Mouse (Mus musculus): ENCODE data around the gene Harbi1. TPM values are rescaled to one million over a fixed set of nuclear protein-coding genes. Genes with fewer than 3 reads are reported as not detected.

Harbi1 gene
- polyA plus RNA-seq, 1 experiment from 2014 or later: 22.5 TPM

DNA sequence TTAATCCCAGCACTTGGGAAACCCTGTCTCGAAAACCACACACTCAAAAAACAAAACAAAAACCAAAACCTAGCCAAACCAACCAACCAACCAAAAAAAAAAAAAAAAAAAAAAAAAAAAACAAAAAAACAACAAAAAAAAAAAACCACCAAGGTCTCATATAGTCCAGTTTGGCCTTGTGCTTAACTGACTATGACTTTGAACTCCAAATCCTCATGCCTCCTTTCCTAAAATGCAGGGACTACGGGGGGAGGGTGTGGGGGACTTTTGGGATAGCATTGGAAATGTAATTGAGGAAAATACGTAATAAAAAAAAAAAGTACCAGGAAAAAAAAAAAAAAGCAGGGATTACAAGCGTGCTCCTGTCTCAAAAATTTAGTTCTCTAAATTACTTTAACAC is 18.9 kb downstream of the Harbi1 start:
- Histone ChIP-seq H3K4me2 (ENCODE audit: low read length) (peak overlapping the region; percentile 48), H3K9me3 (ENCODE audit: control insufficient read depth, low read length) (no peaks in the 10 kb centered on the region), H3K4me1 (replicated peaks; ENCODE audit: control insufficient read depth, insufficient read depth, low read length) (0 out of 2 replicates have a peak, but pooled peaks cover 2% of the 10 kb centered on the region), H3K36me3 (ENCODE audit: control insufficient read depth, insufficient read depth) (no peaks in the 10 kb centered on the region), H3K4me3 (replicated peaks; ENCODE audit: low read length) (peak overlapping the region; percentile 100), H3K9ac (replicated peaks; ENCODE audit: low read depth, low read length) (peak overlapping the region; percentile 4; the same call in 1 of the 2 replicates), H3K27ac (ENCODE audit: low read length) (no peak overlapping the region; the same call in 1 of the 2 replicates), H3K27me3 (replicated peaks; ENCODE audit: control insufficient read depth, insufficient read depth, low read length) (no peaks in the 10 kb centered on the region)
- peak; percentile 21; the same call in 1 of the 2 replicates for ATAC-seq
- 20% methylated on average over 4 of the region's 4 CpGs for WGBS

GRCm38 (mm10) chr2:91729971-91730821 is 19.5 kb downstream of the Harbi1 start, which contains the start of gene Ambra1:
Ambra1 (plus strand) TSS chr2:91730134.
- Histone ChIP-seq H3K4me2 (ENCODE audit: low read length) (peak within 1 kb of the TSS; percentile 86), H3K36me3 (ENCODE audit: control insufficient read depth, insufficient read depth) (no peaks in the 10 kb centered on the region), H3K27me3 (replicated peaks; ENCODE audit: control insufficient read depth, insufficient read depth, low read length) (no peaks in the 10 kb centered on the region), H3K4me3 (replicated peaks; ENCODE audit: low read length) (peak within 1 kb of the TSS; percentile 100), H3K9ac (replicated peaks; ENCODE audit: low read depth, low read length) (peak within 1 kb of the TSS; percentile 99), H3K4me1 (replicated peaks; ENCODE audit: control insufficient read depth, insufficient read depth, low read length) (0 out of 2 replicates have a peak, but pooled peaks cover 2% of the 10 kb centered on the region), H3K27ac (ENCODE audit: low read length) (peak within 1 kb of the TSS; percentile 80), H3K9me3 (ENCODE audit: control insufficient read depth, low read length) (no peaks in the 10 kb centered on the region)
- peak; percentile 90 for ATAC-seq
- WGBS: under 1% methylated on average over 68 of the region's 68 CpGs

GRCm38 (mm10) chr2:91735221-91735620 is 24.6 kb downstream of the Harbi1 start:
- Histone ChIP-seq H3K27me3 (replicated peaks; ENCODE audit: control insufficient read depth, insufficient read depth, low read length) (no peaks in the 10 kb centered on the region), H3K27ac (ENCODE audit: low read length) (no peak overlapping the region), H3K36me3 (ENCODE audit: control insufficient read depth, insufficient read depth) (no peaks in the 10 kb centered on the region), H3K9ac (replicated peaks; ENCODE audit: low read depth, low read length) (no peak overlapping the region), H3K4me3 (replicated peaks; ENCODE audit: low read length) (no peak overlapping the region), H3K9me3 (ENCODE audit: control insufficient read depth, low read length) (no peaks in the 10 kb centered on the region), H3K4me2 (ENCODE audit: low read length) (no peak overlapping the region), H3K4me1 (replicated peaks; ENCODE audit: control insufficient read depth, insufficient read depth, low read length) (0 out of 2 replicates have a peak, but pooled peaks cover 2% of the 10 kb centered on the region)
- ATAC-seq: no peak
- WGBS: 97% methylated on average over 5 of the region's 5 CpGs

DNA sequence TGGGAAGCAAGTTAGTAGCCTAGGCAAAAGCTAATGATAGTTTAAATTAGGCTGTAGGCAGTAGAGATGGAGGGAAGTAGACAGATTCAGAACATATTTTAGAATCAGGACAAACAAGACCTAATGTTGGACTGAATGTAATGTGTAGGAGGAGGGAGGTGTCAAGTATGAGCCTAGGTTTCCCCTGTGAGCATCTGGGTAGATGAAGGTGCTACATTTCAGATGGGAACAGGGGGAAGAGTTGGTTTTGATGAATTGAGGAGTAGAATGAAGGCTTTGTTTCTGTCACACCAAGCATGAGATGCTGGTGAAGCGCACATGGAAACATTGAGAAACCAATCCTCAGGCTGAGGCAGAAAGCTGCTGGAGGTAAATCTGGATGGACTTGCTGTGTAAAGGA is 28.9 kb downstream of the Harbi1 start:
- Histone ChIP-seq H3K9ac (replicated peaks; ENCODE audit: low read depth, low read length) (no peak overlapping the region), H3K4me2 (ENCODE audit: low read length) (no peak overlapping the region), H3K36me3 (ENCODE audit: control insufficient read depth, insufficient read depth) (no peaks in the 10 kb centered on the region), H3K9me3 (ENCODE audit: control insufficient read depth, low read length) (no peaks in the 10 kb centered on the region), H3K4me1 (replicated peaks; ENCODE audit: control insufficient read depth, insufficient read depth, low read length) (no peaks in the 10 kb centered on the region), H3K4me3 (replicated peaks; ENCODE audit: low read length) (no peak overlapping the region), H3K27me3 (replicated peaks; ENCODE audit: control insufficient read depth, insufficient read depth, low read length) (no peaks in the 10 kb centered on the region), H3K27ac (ENCODE audit: low read length) (no peak overlapping the region)
- no peak for ATAC-seq
- 100% methylated on average over 1 of the region's 1 CpGs for WGBS

DNA sequence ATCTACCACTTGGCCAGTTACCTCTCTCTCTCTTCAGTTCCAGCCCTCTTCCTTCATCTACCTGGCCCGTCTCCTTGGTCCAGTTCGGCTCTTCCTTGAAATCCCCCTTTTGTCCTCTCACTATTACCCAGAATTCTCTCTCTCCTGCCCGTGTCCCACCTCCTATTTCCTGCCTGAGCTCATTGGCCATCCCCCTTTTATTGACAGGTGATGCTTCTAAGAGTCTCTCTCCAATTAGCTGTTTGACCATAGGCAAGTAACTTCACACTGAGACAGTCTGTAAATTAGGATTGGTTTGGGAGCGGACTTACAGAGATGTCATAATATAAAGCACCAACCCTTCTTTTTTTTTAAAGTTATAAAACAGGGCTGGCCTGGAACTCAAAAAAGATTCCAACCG is 34.0 kb downstream of the Harbi1 start:
- Histone ChIP-seq H3K27ac (ENCODE audit: low read length) (no peak overlapping the region), H3K36me3 (ENCODE audit: control insufficient read depth, insufficient read depth) (no peaks in the 10 kb centered on the region), H3K4me2 (ENCODE audit: low read length) (no peak overlapping the region), H3K4me3 (replicated peaks; ENCODE audit: low read length) (no peak overlapping the region), H3K4me1 (replicated peaks; ENCODE audit: control insufficient read depth, insufficient read depth, low read length) (no peaks in the 10 kb centered on the region), H3K9me3 (ENCODE audit: control insufficient read depth, low read length) (no peaks in the 10 kb centered on the region), H3K27me3 (replicated peaks; ENCODE audit: control insufficient read depth, insufficient read depth, low read length) (no peaks in the 10 kb centered on the region), H3K9ac (replicated peaks; ENCODE audit: low read depth, low read length) (no peak overlapping the region)
- 84% methylated on average over 5 of the region's 5 CpGs for WGBS
- ATAC-seq: no peak

GRCm38 (mm10) chr2:91749811-91750261 is 39.2 kb downstream of the Harbi1 start:
- ATAC-seq: no peak
- Histone ChIP-seq H3K36me3 (ENCODE audit: control insufficient read depth, insufficient read depth) (no peaks in the 10 kb centered on the region), H3K4me2 (ENCODE audit: low read length) (no peak overlapping the region), H3K27me3 (replicated peaks; ENCODE audit: control insufficient read depth, insufficient read depth, low read length) (no peaks in the 10 kb centered on the region), H3K4me3 (replicated peaks; ENCODE audit: low read length) (no peak overlapping the region), H3K4me1 (replicated peaks; ENCODE audit: control insufficient read depth, insufficient read depth, low read length) (no peaks in the 10 kb centered on the region), H3K9ac (replicated peaks; ENCODE audit: low read depth, low read length) (no peak overlapping the region), H3K9me3 (ENCODE audit: control insufficient read depth, low read length) (no peaks in the 10 kb centered on the region), H3K27ac (ENCODE audit: low read length) (no peak overlapping the region)
- 75% methylated on average over 2 of the region's 2 CpGs for WGBS

Other genes starting within 250 kb of the Harbi1 start
- gene Ckap5, start 184.1 kb upstream of the Harbi1 start, polyA plus RNA-seq (2015; fragmentation: Nextera tagmentation; extraction: Ambion mirVana): 133 and 141 TPM in 2 replicates
- gene F2, start 74.4 kb upstream of the Harbi1 start, polyA plus RNA-seq (2015; fragmentation: Nextera tagmentation; extraction: Ambion mirVana): 0.16 TPM in 1 of 2 replicates, not detected in the other
- 10.8 and 16.2 TPM in 2 replicates for gene Zfp408, start 61.1 kb upstream of the Harbi1 start, polyA plus RNA-seq (2015; fragmentation: Nextera tagmentation; extraction: Ambion mirVana)
- gene Arhgap1, start 61.0 kb upstream of the Harbi1 start, polyA plus RNA-seq (2015; fragmentation: Nextera tagmentation; extraction: Ambion mirVana): 99.2 and 99.4 TPM in 2 replicates
- gene Atg13, start 276 bp upstream of the Harbi1 start, polyA plus RNA-seq (2015; fragmentation: Nextera tagmentation; extraction: Ambion mirVana): 43.6 and 45.0 TPM in 2 replicates
- gene Ambra1, start 19.3 kb downstream of the Harbi1 start, polyA plus RNA-seq (2015; fragmentation: Nextera tagmentation; extraction: Ambion mirVana): 23.5 and 25.5 TPM in 2 replicates
- gene Chrm4, start 216.4 kb downstream of the Harbi1 start, polyA plus RNA-seq (2015; fragmentation: Nextera tagmentation; extraction: Ambion mirVana): 2.4 and 2.6 TPM in 2 replicates
- gene Mdk, start 221.4 kb downstream of the Harbi1 start, polyA plus RNA-seq (2015; fragmentation: Nextera tagmentation; extraction: Ambion mirVana): 256 and 290 TPM in 2 replicates
- 0.37 and 0.46 TPM in 2 replicates for gene Gm9821, start 234.9 kb downstream of the Harbi1 start, polyA plus RNA-seq (2015; fragmentation: Nextera tagmentation; extraction: Ambion mirVana)

Data from forebrain, embryonic 16.5 days (tissue).